Mouse (Mus musculus): ENCODE data around the gene Nop58. TPM values are rescaled to one million over a fixed set of nuclear protein-coding genes. Genes with fewer than 3 reads are reported as not detected.

Gene Nop58
- polyA plus RNA-seq, 1 experiment, result 8.2 TPM

- Histone ChIP-seq H3K27me3 (replicated peaks; ENCODE audit: control insufficient read depth, insufficient read depth, low read length) (no peaks in the 10 kb centered on the region), H3K4me3 (ENCODE audit: insufficient read depth, low read depth, low read length) (peak overlapping the region; percentile 63; the same call in 1 of the 2 replicates), H3K36me3 (ENCODE audit: control insufficient read depth, insufficient read depth, low read length) (no peaks in the 10 kb centered on the region), H3K27ac (ENCODE audit: insufficient read depth, low read depth, low read length) (no peak overlapping the region; the same call in 1 of the 2 replicates), H3K4me1 (ENCODE audit: control insufficient read depth, insufficient read depth, low read length) (peaks cover 2% of the 10 kb centered on the region; the same call in 1 of the 2 replicates)
- DNase-seq, result peak; percentile 44
- WGBS, result 11% methylated on average over 4 of the region's 4 CpGs
- TF ChIP-seq CTCF (conservative IDR thresholded peaks at IDR 0.05; ENCODE audit: insufficient read depth, insufficient read length, low read depth, low read length) (no peak), POLR2A (IDR thresholded peaks at IDR 0.05; ENCODE audit: low read depth, low read length) (no peak)
These were observed 80.5 kb downstream of the Nop58 start for GRCm38 (mm10) chr1:59765279-59765678.

- no peak for DNase-seq
- Histone ChIP-seq H3K4me3 (ENCODE audit: insufficient read depth, low read depth, low read length) (no peak overlapping the region), H3K27me3 (replicated peaks; ENCODE audit: control insufficient read depth, insufficient read depth, low read length) (no peaks in the 10 kb centered on the region), H3K4me1 (ENCODE audit: control insufficient read depth, insufficient read depth, low read length) (peaks cover 2% of the 10 kb centered on the region; the same call in 1 of the 2 replicates), H3K27ac (ENCODE audit: insufficient read depth, low read depth, low read length) (no peak overlapping the region), H3K36me3 (ENCODE audit: control insufficient read depth, insufficient read depth, low read length) (no peaks in the 10 kb centered on the region)
- TF ChIP-seq CTCF (conservative IDR thresholded peaks at IDR 0.05; ENCODE audit: insufficient read depth, insufficient read length, low read depth, low read length), result no peak
- TF ChIP-seq POLR2A (IDR thresholded peaks at IDR 0.05; ENCODE audit: low read depth, low read length), result no peak
These were observed 81.9 kb downstream of the Nop58 start for GRCm38 (mm10) chr1:59766626-59767025.

Other genes with a start within 250 kb of the Nop58 start
- gene Fzd7, start 202.5 kb upstream of the Nop58 start, polyA plus RNA-seq (2012; rRNA removed), result 8.6 and 12.6 TPM in 2 replicates
- gene Gm973, start 168.7 kb upstream of the Nop58 start, polyA plus RNA-seq (2012; rRNA removed), result 0.22 and 0.46 TPM in 2 replicates
- 16.1 and 28.5 TPM in 2 replicates for gene Sumo1, start 14.1 kb upstream of the Nop58 start, polyA plus RNA-seq (2012; rRNA removed)
- gene Bmpr2, start 78.4 kb downstream of the Nop58 start, polyA plus RNA-seq (2012; rRNA removed), result 7.0 and 8.1 TPM in 2 replicates
- 11.5 and 11.9 TPM in 2 replicates for gene Fam117b, start 228.0 kb downstream of the Nop58 start, polyA plus RNA-seq (2012; rRNA removed)